Mouse (Mus musculus) MEL (cell line): ENCODE data around the gene Atm. TPM values are rescaled to one million over a fixed set of nuclear protein-coding genes. Genes with fewer than 3 reads are reported as not detected.

Experiments
- DNase-seq: peaks from one replicate; pipeline ENCODE4 v3.0.0; 2011; ENCODE audit warnings: low read depth, low spot score
- H3K27ac ChIP-seq: 2 replicates; pipeline ENCODE4 v1.5.1; 2012; ENCODE audit warnings: low read depth, mild to moderate bottlenecking, control low read depth, low read length, moderate library complexity; ENCODE audit not compliant: control insufficient read depth
- H3K27me3 ChIP-seq, 2 experiments: fragments of 150-350 bp in 1 of 2; sonication (generic) in 1 of 2; 2 replicates each; pipeline ENCODE4 v1.6.1; 2012; ENCODE audit warnings: low read length in 2 of 2, mild to moderate bottlenecking in 2 of 2, improper control_type of control experiment in 1 of 2, moderate library complexity in 1 of 2; ENCODE audit not compliant: insufficient read depth in 2 of 2, control insufficient read depth in 1 of 2
- H3K36me3 ChIP-seq, 2 experiments: 2 replicates each; pipeline ENCODE4 v1.6.1; 2012 to 2014; ENCODE audit warnings: low read length in 2 of 2, improper control_type of control experiment in 1 of 2, inconsistent platforms in 1 of 2, mild to moderate bottlenecking in 1 of 2; ENCODE audit not compliant: insufficient read depth in 2 of 2, control insufficient read depth in 1 of 2
- H3K4me1 ChIP-seq, 2 experiments: fragments of 150-350 bp in 1 of 2; sonication (generic) in 1 of 2; 2 replicates each; pipeline ENCODE4 v1.6.1; 2012; ENCODE audit warnings: low read length in 2 of 2, improper control_type of control experiment in 1 of 2, mild to moderate bottlenecking in 1 of 2; ENCODE audit not compliant: insufficient read depth in 2 of 2, control insufficient read depth in 1 of 2
- H3K4me3 ChIP-seq, 2 experiments: fragments of 150-350 bp in 1 of 2; sonication (generic) in 1 of 2; 2 replicates each; pipeline ENCODE4 v1.5.1; 2012; ENCODE audit warnings: low read depth in 2 of 2, low read length in 2 of 2, mild to moderate bottlenecking in 2 of 2, moderate library complexity in 2 of 2, control low read depth in 1 of 2, improper control_type of control experiment in 1 of 2; ENCODE audit not compliant: control insufficient read depth in 1 of 2, insufficient read depth in 1 of 2
- H3K79me2 ChIP-seq: 2 replicates; pipeline ENCODE4 v1.6.1; 2012; ENCODE audit warnings: mild to moderate bottlenecking, low read length, moderate library complexity; ENCODE audit not compliant: control insufficient read depth, poor library complexity, insufficient read depth
- H3K9ac ChIP-seq: 2 replicates; pipeline ENCODE4 v1.6.1; 2012; ENCODE audit warnings: low read depth, mild to moderate bottlenecking, control low read depth, low read length, moderate library complexity; ENCODE audit not compliant: control insufficient read depth, poor library complexity, severe bottlenecking
- H3K9me3 ChIP-seq: fragments of 150-350 bp; sonication (generic); replicated peaks from 2 replicates; pipeline ENCODE4 v1.6.1; 2012; ENCODE audit warnings: mild to moderate bottlenecking, low read length, improper control_type of control experiment, moderate library complexity; ENCODE audit not compliant: insufficient read depth
- BHLHE40 ChIP-seq: IDR thresholded peaks from 2 replicates; pipeline ENCODE4 v1.6.1; 2012; ENCODE audit warnings: low read depth, mild to moderate bottlenecking, inconsistent platforms, low read length, improper control_type of control experiment, borderline replicate concordance
- CHD1 ChIP-seq: IDR thresholded peaks from 2 replicates; pipeline ENCODE4 v1.6.1; 2012; ENCODE audit warnings: low read depth, mild to moderate bottlenecking, inconsistent platforms, low read length, improper control_type of control experiment
- CTCF ChIP-seq, 3 experiments: IDR thresholded peaks in 2 of 3; conservative IDR thresholded peaks in 1 of 3; 2 replicates each; pipeline ENCODE4 v1.5.1; 2011 to 2012; ENCODE audit warnings: low read length in 3 of 3, low read depth in 2 of 3, mild to moderate bottlenecking in 2 of 3, improper control_type of control experiment in 1 of 3, inconsistent platforms in 1 of 3, mixed read lengths in 1 of 3, moderate library complexity in 1 of 3; ENCODE audit not compliant: control insufficient read depth in 1 of 3, insufficient read depth in 1 of 3, poor library complexity in 1 of 3, severe bottlenecking in 1 of 3
- ELF1 ChIP-seq: IDR thresholded peaks from 2 replicates; pipeline ENCODE4 v1.6.1; 2014; ENCODE audit warnings: low read depth, mild to moderate bottlenecking, inconsistent platforms, low read length, improper control_type of control experiment, moderate library complexity
- EP300 ChIP-seq, 2 experiments: IDR thresholded peaks; 2 replicates each; pipeline ENCODE4 v1.6.1; 2011; ENCODE audit warnings: improper control_type of control experiment in 2 of 2, low read length in 2 of 2, low read depth in 1 of 2, mild to moderate bottlenecking in 1 of 2
- ETS1 ChIP-seq: IDR thresholded peaks from 2 replicates; pipeline ENCODE4 v1.6.1; 2012; ENCODE audit warnings: low read depth, mild to moderate bottlenecking, inconsistent platforms, low read length, improper control_type of control experiment, moderate library complexity
- GABPA ChIP-seq: IDR thresholded peaks from 2 replicates; pipeline ENCODE4 v1.6.1; 2012; ENCODE audit warnings: low read depth, mild to moderate bottlenecking, inconsistent platforms, low read length, improper control_type of control experiment, moderate library complexity
- HCFC1 ChIP-seq: IDR thresholded peaks from 2 replicates; pipeline ENCODE4 v1.6.1; 2012; ENCODE audit warnings: low read depth, mild to moderate bottlenecking, inconsistent platforms, low read length, improper control_type of control experiment, moderate library complexity
- JUND ChIP-seq: IDR thresholded peaks from 2 replicates; pipeline ENCODE4 v1.6.1; 2011; ENCODE audit warnings: low read depth, mild to moderate bottlenecking, improper control_type of control experiment, low read length
- MAFK ChIP-seq: IDR thresholded peaks from 2 replicates; pipeline ENCODE4 v1.6.1; 2011; ENCODE audit warnings: low read depth, mild to moderate bottlenecking, low read length, improper control_type of control experiment, borderline replicate concordance
- MAZ ChIP-seq: IDR thresholded peaks from 2 replicates; pipeline ENCODE4 v1.6.1; 2012; ENCODE audit warnings: low read depth, mild to moderate bottlenecking, inconsistent platforms, low read length, improper control_type of control experiment
- MEF2A ChIP-seq: IDR thresholded peaks from 2 replicates; pipeline ENCODE4 v1.6.1; 2014; ENCODE audit warnings: low read depth, mild to moderate bottlenecking, inconsistent platforms, low read length, improper control_type of control experiment; ENCODE audit not compliant: poor library complexity, insufficient replicate concordance, severe bottlenecking; ENCODE audit errors: extremely low read depth
- MYB ChIP-seq: IDR thresholded peaks from 2 replicates; pipeline ENCODE4 v1.6.1; 2011; ENCODE audit warnings: mild to moderate bottlenecking, low read depth, low read length, improper control_type of control experiment
- NELFE ChIP-seq: IDR thresholded peaks from 2 replicates; pipeline ENCODE4 v1.6.1; 2011; ENCODE audit warnings: low read depth, low read length, improper control_type of control experiment
- NRF1 ChIP-seq: IDR thresholded peaks from 2 replicates; pipeline ENCODE4 v1.6.1; 2014; ENCODE audit warnings: low read depth, mild to moderate bottlenecking, inconsistent platforms, low read length, improper control_type of control experiment, moderate library complexity; ENCODE audit not compliant: poor library complexity, insufficient read depth, severe bottlenecking
- POLR2A ChIP-seq, 2 experiments: IDR thresholded peaks; 2 replicates each; pipeline ENCODE4 v1.6.1; 2011 to 2012; ENCODE audit warnings: low read length in 2 of 2, mild to moderate bottlenecking in 2 of 2, control low read depth in 1 of 2, improper control_type of control experiment in 1 of 2, low read depth in 1 of 2, moderate library complexity in 1 of 2; ENCODE audit not compliant: control insufficient read depth in 1 of 2, insufficient read depth in 1 of 2, poor library complexity in 1 of 2
- POLR2AphosphoS2 ChIP-seq: IDR thresholded peaks from 2 replicates; pipeline ENCODE4 v1.6.1; 2011; ENCODE audit warnings: low read length, improper control_type of control experiment
- POLR2AphosphoS5 ChIP-seq: IDR thresholded peaks from 2 replicates; pipeline ENCODE4 v1.6.1; 2012; ENCODE audit warnings: low read depth, borderline replicate concordance, mild to moderate bottlenecking, inconsistent platforms, low read length, moderate library complexity, mixed read lengths
- RAD21 ChIP-seq: IDR thresholded peaks from 2 replicates; pipeline ENCODE4 v1.6.1; 2011; ENCODE audit warnings: mild to moderate bottlenecking, low read depth, low read length, improper control_type of control experiment
- RCOR1 ChIP-seq: IDR thresholded peaks from 2 replicates; pipeline ENCODE4 v1.6.1; 2012; ENCODE audit warnings: low read depth, mild to moderate bottlenecking, inconsistent platforms, low read length, improper control_type of control experiment
- SIN3A ChIP-seq: IDR thresholded peaks from 2 replicates; pipeline ENCODE4 v1.6.1; 2012; ENCODE audit warnings: low read length, improper control_type of control experiment, inconsistent platforms
- SMC3 ChIP-seq: IDR thresholded peaks from 2 replicates; pipeline ENCODE4 v1.6.1; 2011; ENCODE audit warnings: low read depth, low read length, improper control_type of control experiment
- TAL1 ChIP-seq: IDR thresholded peaks from 2 replicates; pipeline ENCODE4 v1.6.1; 2012; ENCODE audit warnings: mild to moderate bottlenecking, inconsistent platforms, low read length, moderate library complexity, mixed read lengths
- UBTF ChIP-seq: IDR thresholded peaks from 2 replicates; pipeline ENCODE4 v1.6.1; 2012; ENCODE audit warnings: low read depth, mild to moderate bottlenecking, inconsistent platforms, low read length, improper control_type of control experiment, moderate library complexity, borderline replicate concordance; ENCODE audit not compliant: insufficient read depth
- USF1 ChIP-seq: IDR thresholded peaks from 2 replicates; pipeline ENCODE4 v1.6.1; 2014; ENCODE audit warnings: low read depth, mild to moderate bottlenecking, inconsistent platforms, low read length, improper control_type of control experiment, moderate library complexity
- ZC3H11A ChIP-seq: IDR thresholded peaks from 2 replicates; pipeline ENCODE4 v1.6.1; 2012; ENCODE audit warnings: low read depth, mild to moderate bottlenecking, inconsistent platforms, low read length, improper control_type of control experiment
- ZKSCAN1 ChIP-seq: IDR thresholded peaks from 2 replicates; pipeline ENCODE4 v1.6.1; 2012; ENCODE audit warnings: low read depth, mild to moderate bottlenecking, inconsistent platforms, low read length, improper control_type of control experiment, moderate library complexity
- ZMIZ1 ChIP-seq: IDR thresholded peaks from 2 replicates; pipeline ENCODE4 v1.6.1; 2012; ENCODE audit warnings: low read depth, mild to moderate bottlenecking, inconsistent platforms, low read length, improper control_type of control experiment, moderate library complexity
- ZNF384 ChIP-seq: IDR thresholded peaks from 2 replicates; pipeline ENCODE4 v1.6.1; 2012; ENCODE audit warnings: low read depth, mild to moderate bottlenecking, inconsistent platforms, low read length, improper control_type of control experiment
- polyA plus RNA-seq, 2 experiments: library from polyadenylated mRNA; stranded (reverse) in 1 of 2; unstranded in 1 of 2; fragments of >175 nt in 1 of 2; fragments of >200 nt in 1 of 2; gene quantifications; 2 replicates each; pipeline versions ENCODE4 v1.2.1 to v1.2.4; 2012; ENCODE audit warnings: low replicate concordance in 2 of 2, low read depth in 1 of 2; ENCODE audit not compliant: insufficient read length in 2 of 2, insufficient read depth in 1 of 2, missing spikeins in 1 of 2
- total RNA-seq: library from RNA; depleted of rRNA; stranded (reverse); fragments of 300-350 nt; gene quantifications from 2 replicates; pipeline ENCODE4 v1.2.3, GENCODE M21; 2012

Atm gene
- total and polyA plus RNA-seq, 3 experiments: 16.0 to 21.4 TPM; not detected in 1

GRCm38 (mm10) chr9:53399537-53399936 is 137.0 kb downstream of the Atm start:
- H3K36me3 ChIP-seq: no peaks in the 10 kb centered on the region
- no peaks in the 10 kb centered on the region for H3K9me3 ChIP-seq
- no peak overlapping the region for H3K27ac ChIP-seq
- H3K27me3 ChIP-seq: no peaks in the 10 kb centered on the region; a peak in 2 of 4 replicates
- H3K4me1 ChIP-seq: no peaks in the 10 kb centered on the region; a peak in 1 of 4 replicates
- H3K4me3 ChIP-seq: no peak overlapping the region
- H3K79me2 ChIP-seq: no peaks in the 10 kb centered on the region
- TF ChIP-seq ZNF384 (no peak), HCFC1 (no peak), MEF2A (no peak), JUND (no peak), GABPA (no peak), MAZ (no peak), EP300 (IDR thresholded peaks at IDR 0.05; ENCODE audit: low read depth in 1 of 2, low read length in 2 of 2) (no peak), BHLHE40 (no peak), RAD21 (no peak)
- TF ChIP-seq, all 39 proteins: peak for 0
- no peak overlapping the region for H3K9ac ChIP-seq
- no peak for DNase-seq

GRCm38 (mm10) chr9:53398388-53398700 is 138.2 kb downstream of the Atm start:
- peak overlapping the region in 1 of 2 experiments; percentile 32; a peak in 1 of 4 replicates for H3K4me3 ChIP-seq
- no peaks in the 10 kb centered on the region for H3K9me3 ChIP-seq
- no peaks in the 10 kb centered on the region for H3K36me3 ChIP-seq
- H3K9ac ChIP-seq: no peak overlapping the region
- H3K27ac ChIP-seq: no peak overlapping the region
- no peaks in the 10 kb centered on the region; a peak in 1 of 4 replicates for H3K4me1 ChIP-seq
- TF ChIP-seq MAZ (no peak), BHLHE40 (no peak), GABPA (no peak), ZMIZ1 (no peak), UBTF (no peak), ETS1 (no peak), CHD1 (no peak), NELFE (no peak), POLR2AphosphoS5 (no peak), TAL1 (no peak), ZC3H11A (peak; percentile 39; the same call in 1 of the 2 replicates), MYB (no peak), CTCF (IDR thresholded peaks at IDR 0.05 in 2 of 3, conservative IDR thresholded peaks at IDR 0.05 in 1 of 3; ENCODE audit: control insufficient read depth in 1 of 3, insufficient read depth in 1 of 3, low read depth in 2 of 3, low read length in 3 of 3, poor library complexity in 1 of 3, severe bottlenecking in 1 of 3) (peak; percentile 65 to 79 (median 77)), POLR2AphosphoS2 (no peak), SIN3A (no peak), POLR2A (IDR thresholded peaks at IDR 0.05; ENCODE audit: control insufficient read depth in 1 of 2, insufficient read depth in 1 of 2, low read depth in 1 of 2, low read length in 2 of 2, poor library complexity in 1 of 2) (no peak), ZNF384 (no peak), ZKSCAN1 (no peak), RAD21 (peak; percentile 75), NRF1 (no peak), SMC3 (peak; percentile 72), USF1 (no peak), RCOR1 (no peak), MAFK (no peak), JUND (no peak), EP300 (IDR thresholded peaks at IDR 0.05; ENCODE audit: low read depth in 1 of 2, low read length in 2 of 2) (no peak), ELF1 (no peak)
- DNase-seq: peak; percentile 82
- no peaks in the 10 kb centered on the region for H3K79me2 ChIP-seq
- H3K27me3 ChIP-seq: peaks cover 2% of the 10 kb centered on the region in 2 experiments; a peak in 3 of 4 replicates
